Mouse (Mus musculus): ENCODE measurements around the gene Grb10. TPM values are rescaled to one million over a fixed set of nuclear protein-coding genes. Genes with fewer than 3 reads are reported as not detected.

The Grb10 gene
- polyA plus RNA-seq, 1 experiment from 2014 or later, result 267 TPM

GRCm38 (mm10) chr11:11952569-11952968 lies 85.9 kb downstream of the Grb10 start:
- no peaks in the 10 kb centered on the region for H3K36me3 ChIP-seq (ENCODE audit: control insufficient read depth, insufficient read depth, low read length)
- DNase-seq (ENCODE audit: low spot score) (no peak), ATAC-seq (ENCODE audit: low FRiP score) (no peak)
- no peak overlapping the region for H3K4me3 ChIP-seq (ENCODE audit: low read depth, low read length)
- H3K4me2 ChIP-seq (replicated peaks; ENCODE audit: low read depth, low read length), result no peak overlapping the region
- H3K9ac ChIP-seq (ENCODE audit: low read depth, low read length), result no peak overlapping the region
- no peaks in the 10 kb centered on the region for H3K9me3 ChIP-seq (ENCODE audit: control insufficient read depth, low read length)
- H3K27me3 ChIP-seq (ENCODE audit: control insufficient read depth, insufficient read depth, low read length), result no peaks in the 10 kb centered on the region
- 90% methylated on average over 1 of the region's 1 CpGs for WGBS
- no peaks in the 10 kb centered on the region for H3K4me1 ChIP-seq (replicated peaks; ENCODE audit: control insufficient read depth, insufficient read depth, low read length)
- no peak overlapping the region for H3K27ac ChIP-seq (ENCODE audit: low read depth, low read length)

- H3K9ac ChIP-seq (ENCODE audit: low read depth, low read length), result no peak overlapping the region
- no peak overlapping the region for H3K4me3 ChIP-seq (ENCODE audit: low read depth, low read length)
- H3K9me3 ChIP-seq (ENCODE audit: control insufficient read depth, low read length), result no peaks in the 10 kb centered on the region
- 71% methylated on average over 4 of the region's 4 CpGs for WGBS
- H3K27me3 ChIP-seq (ENCODE audit: control insufficient read depth, insufficient read depth, low read length), result no peaks in the 10 kb centered on the region
- no peaks in the 10 kb centered on the region for H3K4me1 ChIP-seq (replicated peaks; ENCODE audit: control insufficient read depth, insufficient read depth, low read length)
- DNase-seq (ENCODE audit: low spot score), result no peak
- H3K36me3 ChIP-seq (ENCODE audit: control insufficient read depth, insufficient read depth, low read length), result no peaks in the 10 kb centered on the region
- H3K27ac ChIP-seq (ENCODE audit: low read depth, low read length), result no peak overlapping the region
- H3K4me2 ChIP-seq (replicated peaks; ENCODE audit: low read depth, low read length), result no peak overlapping the region
- peak; percentile 71; the same call in 1 of the 2 replicates for ATAC-seq (ENCODE audit: low FRiP score)
Measured at GRCm38 (mm10) chr11:11948988-11949365, 89.5 kb downstream of the Grb10 start.

- Histone ChIP-seq H3K36me3 (ENCODE audit: control insufficient read depth, insufficient read depth, low read length) (no peaks in the 10 kb centered on the region), H3K9me3 (ENCODE audit: control insufficient read depth, low read length) (no peaks in the 10 kb centered on the region), H3K27me3 (ENCODE audit: control insufficient read depth, insufficient read depth, low read length) (no peaks in the 10 kb centered on the region), H3K4me1 (replicated peaks; ENCODE audit: control insufficient read depth, insufficient read depth, low read length) (no peaks in the 10 kb centered on the region), H3K4me2 (replicated peaks; ENCODE audit: low read depth, low read length) (no peak overlapping the region), H3K27ac (ENCODE audit: low read depth, low read length) (no peak overlapping the region), H3K4me3 (ENCODE audit: low read depth, low read length) (no peak overlapping the region), H3K9ac (ENCODE audit: low read depth, low read length) (no peak overlapping the region)
- DNase-seq (ENCODE audit: low spot score) (no peak), ATAC-seq (ENCODE audit: low FRiP score) (no peak)
- 63% methylated on average over 9 of the region's 9 CpGs for WGBS
Measured at GRCm38 (mm10) chr11:11948321-11948987, 90.0 kb downstream of the Grb10 start.

GRCm38 (mm10) chr11:11947857-11948256 lies 90.6 kb downstream of the Grb10 start:
- no peak overlapping the region for H3K4me3 ChIP-seq (ENCODE audit: low read depth, low read length)
- no peak for ATAC-seq (ENCODE audit: low FRiP score)
- H3K9me3 ChIP-seq (ENCODE audit: control insufficient read depth, low read length), result no peaks in the 10 kb centered on the region
- H3K27ac ChIP-seq (ENCODE audit: low read depth, low read length), result no peak overlapping the region
- WGBS, result 90% methylated on average over 5 of the region's 5 CpGs
- H3K4me2 ChIP-seq (replicated peaks; ENCODE audit: low read depth, low read length), result no peak overlapping the region
- no peaks in the 10 kb centered on the region for H3K4me1 ChIP-seq (replicated peaks; ENCODE audit: control insufficient read depth, insufficient read depth, low read length)
- no peaks in the 10 kb centered on the region for H3K36me3 ChIP-seq (ENCODE audit: control insufficient read depth, insufficient read depth, low read length)
- no peaks in the 10 kb centered on the region for H3K27me3 ChIP-seq (ENCODE audit: control insufficient read depth, insufficient read depth, low read length)
- DNase-seq (ENCODE audit: low spot score), result no peak
- no peak overlapping the region for H3K9ac ChIP-seq (ENCODE audit: low read depth, low read length)

GRCm38 (mm10) chr11:11945766-11946165 lies 92.7 kb downstream of the Grb10 start:
- Histone ChIP-seq H3K9me3 (ENCODE audit: control insufficient read depth, low read length) (no peaks in the 10 kb centered on the region), H3K27me3 (ENCODE audit: control insufficient read depth, insufficient read depth, low read length) (no peaks in the 10 kb centered on the region), H3K9ac (ENCODE audit: low read depth, low read length) (no peak overlapping the region), H3K4me1 (replicated peaks; ENCODE audit: control insufficient read depth, insufficient read depth, low read length) (peaks cover 3% of the 10 kb centered on the region; the same call in 1 of the 2 replicates), H3K4me3 (ENCODE audit: low read depth, low read length) (no peak overlapping the region), H3K4me2 (replicated peaks; ENCODE audit: low read depth, low read length) (no peak overlapping the region), H3K27ac (ENCODE audit: low read depth, low read length) (no peak overlapping the region), H3K36me3 (ENCODE audit: control insufficient read depth, insufficient read depth, low read length) (no peaks in the 10 kb centered on the region)
- WGBS, result 92% methylated on average over 4 of the region's 4 CpGs
- no peak for DNase-seq (ENCODE audit: low spot score)
- no peak for ATAC-seq (ENCODE audit: low FRiP score)

GRCm38 (mm10) chr11:11944814-11945213 lies 93.7 kb downstream of the Grb10 start:
- Histone ChIP-seq H3K36me3 (ENCODE audit: control insufficient read depth, insufficient read depth, low read length) (no peaks in the 10 kb centered on the region), H3K27ac (ENCODE audit: low read depth, low read length) (no peak overlapping the region)

GRCm38 (mm10) chr11:11944082-11944349 lies 94.5 kb downstream of the Grb10 start:
- DNase-seq (ENCODE audit: low spot score) (no peak), ATAC-seq (ENCODE audit: low FRiP score) (no peak)
- H3K4me2 ChIP-seq (replicated peaks; ENCODE audit: low read depth, low read length), result no peak overlapping the region
- H3K27me3 ChIP-seq (ENCODE audit: control insufficient read depth, insufficient read depth, low read length), result no peaks in the 10 kb centered on the region
- no peaks in the 10 kb centered on the region for H3K9me3 ChIP-seq (ENCODE audit: control insufficient read depth, low read length)
- no peak overlapping the region for H3K4me3 ChIP-seq (ENCODE audit: low read depth, low read length)
- H3K4me1 ChIP-seq (replicated peaks; ENCODE audit: control insufficient read depth, insufficient read depth, low read length), result peaks cover 3% of the 10 kb centered on the region; the same call in 1 of the 2 replicates
- H3K27ac ChIP-seq (ENCODE audit: low read depth, low read length), result no peak overlapping the region
- no peaks in the 10 kb centered on the region for H3K36me3 ChIP-seq (ENCODE audit: control insufficient read depth, insufficient read depth, low read length)
- no peak overlapping the region for H3K9ac ChIP-seq (ENCODE audit: low read depth, low read length)

More at GRCm38 (mm10) chr11:11944814-11945213, 93.7 kb downstream of the Grb10 start:
- no peak for DNase-seq (ENCODE audit: low spot score)
- 96% methylated on average over 4 of the region's 4 CpGs for WGBS
- Histone ChIP-seq H3K9ac (ENCODE audit: low read depth, low read length) (no peak overlapping the region), H3K9me3 (ENCODE audit: control insufficient read depth, low read length) (no peaks in the 10 kb centered on the region), H3K27me3 (ENCODE audit: control insufficient read depth, insufficient read depth, low read length) (no peaks in the 10 kb centered on the region), H3K4me3 (ENCODE audit: low read depth, low read length) (no peak overlapping the region), H3K4me1 (replicated peaks; ENCODE audit: control insufficient read depth, insufficient read depth, low read length) (peaks cover 3% of the 10 kb centered on the region; the same call in 1 of the 2 replicates), H3K4me2 (replicated peaks; ENCODE audit: low read depth, low read length) (no peak overlapping the region)
- no peak for ATAC-seq (ENCODE audit: low FRiP score)

- H3K36me3 ChIP-seq (ENCODE audit: control insufficient read depth, insufficient read depth, low read length), result no peaks in the 10 kb centered on the region
- H3K4me2 ChIP-seq (replicated peaks; ENCODE audit: low read depth, low read length), result no peak overlapping the region
- H3K27me3 ChIP-seq (ENCODE audit: control insufficient read depth, insufficient read depth, low read length), result no peaks in the 10 kb centered on the region
- ATAC-seq (ENCODE audit: low FRiP score), result no peak
- no peaks in the 10 kb centered on the region for H3K9me3 ChIP-seq (ENCODE audit: control insufficient read depth, low read length)
- H3K9ac ChIP-seq (ENCODE audit: low read depth, low read length), result no peak overlapping the region
- 84% methylated on average over 13 of the region's 13 CpGs for WGBS
- peaks cover 3% of the 10 kb centered on the region; the same call in 1 of the 2 replicates for H3K4me1 ChIP-seq (replicated peaks; ENCODE audit: control insufficient read depth, insufficient read depth, low read length)
- no peak for DNase-seq (ENCODE audit: low spot score)
- H3K4me3 ChIP-seq (ENCODE audit: low read depth, low read length), result no peak overlapping the region
- H3K27ac ChIP-seq (ENCODE audit: low read depth, low read length), result no peak overlapping the region
Measured at GRCm38 (mm10) chr11:11943240-11944081, 95.0 kb downstream of the Grb10 start.
